Mouse (Mus musculus): ENCODE data around the gene Colq. TPM values are rescaled to one million over a fixed set of nuclear protein-coding genes. Genes with fewer than 3 reads are reported as not detected.

The Colq gene
- polyA plus RNA-seq, 1 experiment, result not detected

DNA sequence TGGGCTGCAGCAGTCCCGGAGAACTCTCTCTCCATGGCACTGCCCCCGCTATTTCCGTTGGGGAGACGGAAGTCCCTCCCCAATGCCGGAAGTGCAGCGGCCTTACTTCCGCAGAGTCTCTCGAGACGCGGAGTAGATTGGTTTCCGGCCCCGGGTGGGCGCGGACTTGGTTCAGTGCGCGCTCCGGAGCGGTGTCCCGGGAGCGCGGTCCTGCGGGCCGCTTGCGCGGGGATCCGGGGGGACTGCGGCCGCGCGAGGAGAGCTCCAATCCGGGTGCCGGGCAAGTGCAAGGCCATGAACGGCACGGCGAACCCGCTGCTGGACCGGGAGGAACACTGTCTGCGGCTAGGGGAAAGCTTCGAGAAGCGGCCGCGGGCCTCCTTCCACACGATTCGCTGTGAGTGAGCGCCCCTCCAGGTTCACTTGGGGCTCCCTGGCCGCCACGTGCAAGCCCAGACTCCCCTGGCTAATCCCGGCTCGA lies 96.1 kb downstream of the Colq start, which contains the start of gene Mettl6:
Gene Mettl6, minus strand, starts transcription at position 66 of the 481 bp plus-strand sequence.
- peak within 1 kb of the TSS; percentile 40; the same call in 1 of the 2 replicates for H3K27ac ChIP-seq (ENCODE audit: insufficient read depth, low read length)
- peaks cover 2% of the 10 kb centered on the region for H3K4me1 ChIP-seq (ENCODE audit: control insufficient read depth, insufficient read depth, low read length)
- no peaks in the 10 kb centered on the region for H3K9me3 ChIP-seq (replicated peaks; ENCODE audit: control insufficient read depth, insufficient read depth, low read length, poor library complexity, severe bottlenecking)
- TF ChIP-seq POLR2A (IDR thresholded peaks at IDR 0.05; ENCODE audit: insufficient read depth, low read length) (peak; percentile 50), EP300 (IDR thresholded peaks at IDR 0.05; ENCODE audit: insufficient read depth, low read depth, low read length) (no peak)
- no peaks in the 10 kb centered on the region for H3K27me3 ChIP-seq (ENCODE audit: control insufficient read depth, insufficient read depth, low read length, poor library complexity, severe bottlenecking)
- H3K36me3 ChIP-seq (ENCODE audit: control insufficient read depth, insufficient read depth, low read length, poor library complexity, severe bottlenecking), result peaks cover 17% of the 10 kb centered on the region
- H3K4me3 ChIP-seq (ENCODE audit: low read depth, low read length), result peak within 1 kb of the TSS; percentile 99
- H3K9ac ChIP-seq (ENCODE audit: low read depth, poor library complexity, severe bottlenecking), result peak within 1 kb of the TSS; percentile 82

DNA sequence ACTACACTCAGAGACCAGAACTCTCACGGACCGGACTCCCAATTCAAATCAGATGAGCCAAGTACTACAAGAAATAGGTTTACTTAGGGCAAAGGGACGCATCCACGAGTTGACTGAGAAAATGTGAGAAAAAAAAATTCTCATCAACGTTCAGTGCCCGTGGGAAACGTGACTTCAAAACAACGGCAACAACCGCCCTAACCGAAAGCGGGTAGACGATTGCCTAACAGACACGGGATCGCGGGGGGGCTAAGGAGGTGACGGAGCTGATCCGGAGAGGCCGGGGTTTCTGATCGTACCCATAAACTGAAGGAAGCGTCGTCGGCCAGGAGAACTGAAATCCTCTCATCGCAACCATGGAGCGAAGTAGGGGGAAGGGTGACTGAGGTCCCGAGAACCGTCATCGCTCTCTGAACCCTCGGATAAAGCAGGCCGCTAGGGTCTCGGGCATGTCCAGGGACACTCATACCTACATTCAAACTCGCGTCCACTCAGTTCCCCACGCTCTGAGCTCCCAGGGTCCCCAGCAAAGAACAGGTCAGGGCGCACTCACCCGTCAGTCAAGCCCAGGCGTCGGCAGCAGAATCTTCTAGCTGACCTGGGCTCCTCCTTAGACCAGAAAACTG lies 96.7 kb downstream of the Colq start, which contains the start of gene Eaf1:
Gene Eaf1, plus strand, starts transcription at position 51 of the 626 bp plus-strand sequence.
- Histone ChIP-seq H3K27me3 (ENCODE audit: control insufficient read depth, insufficient read depth, low read length, poor library complexity, severe bottlenecking) (no peaks in the 10 kb centered on the region), H3K4me3 (ENCODE audit: low read depth, low read length) (peak within 1 kb of the TSS; percentile 99), H3K27ac (ENCODE audit: insufficient read depth, low read length) (peak within 1 kb of the TSS; percentile 40; the same call in 1 of the 2 replicates), H3K9me3 (replicated peaks; ENCODE audit: control insufficient read depth, insufficient read depth, low read length, poor library complexity, severe bottlenecking) (no peaks in the 10 kb centered on the region), H3K36me3 (ENCODE audit: control insufficient read depth, insufficient read depth, low read length, poor library complexity, severe bottlenecking) (peaks cover 20% of the 10 kb centered on the region), H3K4me1 (ENCODE audit: control insufficient read depth, insufficient read depth, low read length) (peaks cover 1% of the 10 kb centered on the region), H3K9ac (ENCODE audit: low read depth, poor library complexity, severe bottlenecking) (peak within 1 kb of the TSS; percentile 82)
- TF ChIP-seq POLR2A (IDR thresholded peaks at IDR 0.05; ENCODE audit: insufficient read depth, low read length), result no peak
- TF ChIP-seq EP300 (IDR thresholded peaks at IDR 0.05; ENCODE audit: insufficient read depth, low read depth, low read length), result no peak

DNA sequence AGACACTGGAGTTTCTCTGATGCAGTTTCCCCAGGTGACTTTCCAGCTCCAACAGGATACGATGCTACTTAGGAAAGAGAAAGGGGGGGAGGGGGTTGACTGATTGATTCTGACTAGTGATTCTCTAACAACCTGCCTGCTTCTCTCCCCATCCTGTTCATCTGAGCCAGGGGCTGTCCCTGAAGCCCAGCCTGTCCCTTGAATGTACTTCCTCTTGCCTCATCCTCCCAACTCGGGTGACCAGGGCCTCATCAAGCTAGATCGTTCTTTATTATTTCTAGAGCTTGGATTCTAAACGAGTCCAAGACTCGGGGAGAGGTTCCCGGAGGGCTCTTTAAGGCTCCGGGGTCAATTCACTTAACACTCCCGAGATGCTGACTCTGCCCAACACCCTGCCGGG lies 97.2 kb downstream of the Colq start:
- no peaks in the 10 kb centered on the region for H3K9me3 ChIP-seq (replicated peaks; ENCODE audit: control insufficient read depth, insufficient read depth, low read length, poor library complexity, severe bottlenecking)
- H3K27ac ChIP-seq (ENCODE audit: insufficient read depth, low read length), result no peak overlapping the region
- no peaks in the 10 kb centered on the region for H3K4me1 ChIP-seq (ENCODE audit: control insufficient read depth, insufficient read depth, low read length)
- H3K4me3 ChIP-seq (ENCODE audit: low read depth, low read length), result peak overlapping the region; percentile 99
- peak overlapping the region; percentile 82 for H3K9ac ChIP-seq (ENCODE audit: low read depth, poor library complexity, severe bottlenecking)
- TF ChIP-seq CTCF (IDR thresholded peaks at IDR 0.05; ENCODE audit: low read depth, low read length) (no peak), POLR2A (IDR thresholded peaks at IDR 0.05; ENCODE audit: insufficient read depth, low read length) (no peak), EP300 (IDR thresholded peaks at IDR 0.05; ENCODE audit: insufficient read depth, low read depth, low read length) (no peak)
- no peaks in the 10 kb centered on the region for H3K27me3 ChIP-seq (ENCODE audit: control insufficient read depth, insufficient read depth, low read length, poor library complexity, severe bottlenecking)
- H3K36me3 ChIP-seq (ENCODE audit: control insufficient read depth, insufficient read depth, low read length, poor library complexity, severe bottlenecking), result peaks cover 21% of the 10 kb centered on the region

DNA sequence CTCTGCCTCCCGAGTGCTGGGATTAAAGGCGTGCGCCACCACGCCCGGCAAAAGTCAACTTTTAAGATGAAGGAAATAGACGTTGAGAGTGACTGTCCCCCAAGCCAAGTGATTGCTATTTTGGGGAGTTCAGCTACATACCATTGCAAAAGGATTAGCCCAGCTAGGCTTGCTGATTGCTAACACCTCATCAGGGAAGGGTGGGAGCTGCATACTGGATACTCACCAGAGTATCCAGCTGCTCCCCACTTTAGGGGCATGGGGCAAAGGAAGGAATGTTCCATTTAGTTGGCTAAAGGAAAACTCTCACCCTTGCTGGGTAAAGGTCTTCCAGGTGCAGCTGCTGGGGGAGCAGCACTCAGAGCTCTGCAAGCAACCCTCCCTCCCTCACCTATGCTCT lies 103.1 kb downstream of the Colq start:
- Histone ChIP-seq H3K4me1 (ENCODE audit: control insufficient read depth, insufficient read depth, low read length) (no peaks in the 10 kb centered on the region), H3K36me3 (ENCODE audit: control insufficient read depth, insufficient read depth, low read length, poor library complexity, severe bottlenecking) (peaks cover 58% of the 10 kb centered on the region), H3K9me3 (replicated peaks; ENCODE audit: control insufficient read depth, insufficient read depth, low read length, poor library complexity, severe bottlenecking) (no peaks in the 10 kb centered on the region), H3K9ac (ENCODE audit: low read depth, poor library complexity, severe bottlenecking) (no peak overlapping the region), H3K27me3 (ENCODE audit: control insufficient read depth, insufficient read depth, low read length, poor library complexity, severe bottlenecking) (no peaks in the 10 kb centered on the region), H3K27ac (ENCODE audit: insufficient read depth, low read length) (no peak overlapping the region), H3K4me3 (ENCODE audit: low read depth, low read length) (no peak overlapping the region)
- TF ChIP-seq EP300 (IDR thresholded peaks at IDR 0.05; ENCODE audit: insufficient read depth, low read depth, low read length), result no peak
- no peak for TF ChIP-seq POLR2A (IDR thresholded peaks at IDR 0.05; ENCODE audit: insufficient read depth, low read length)
- TF ChIP-seq CTCF (IDR thresholded peaks at IDR 0.05; ENCODE audit: low read depth, low read length), result no peak

DNA sequence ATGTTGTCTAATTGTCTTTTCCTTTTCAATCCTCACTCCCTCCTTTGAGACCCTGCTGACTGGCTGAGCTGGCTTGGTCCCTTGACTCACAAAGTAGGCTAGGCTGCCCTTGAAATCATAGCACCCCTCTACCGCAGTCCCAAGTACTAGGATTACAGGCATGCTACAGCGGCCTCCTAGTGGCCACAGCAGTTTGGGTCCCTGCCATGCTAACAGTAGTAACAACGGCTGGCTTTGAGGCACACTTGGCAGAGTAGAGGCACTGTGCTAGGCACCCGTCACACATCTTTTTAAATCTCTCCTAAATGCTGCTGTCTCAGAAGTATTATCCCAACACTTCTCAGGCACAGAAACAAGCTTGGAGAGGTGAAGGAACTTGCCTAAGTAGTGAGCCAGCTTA lies 104.7 kb downstream of the Colq start:
- Histone ChIP-seq H3K27ac (ENCODE audit: insufficient read depth, low read length) (no peak overlapping the region), H3K9me3 (replicated peaks; ENCODE audit: control insufficient read depth, insufficient read depth, low read length, poor library complexity, severe bottlenecking) (no peaks in the 10 kb centered on the region), H3K27me3 (ENCODE audit: control insufficient read depth, insufficient read depth, low read length, poor library complexity, severe bottlenecking) (no peaks in the 10 kb centered on the region), H3K4me3 (ENCODE audit: low read depth, low read length) (no peak overlapping the region), H3K9ac (ENCODE audit: low read depth, poor library complexity, severe bottlenecking) (no peak overlapping the region), H3K36me3 (ENCODE audit: control insufficient read depth, insufficient read depth, low read length, poor library complexity, severe bottlenecking) (peaks cover 60% of the 10 kb centered on the region), H3K4me1 (ENCODE audit: control insufficient read depth, insufficient read depth, low read length) (no peaks in the 10 kb centered on the region)
- TF ChIP-seq EP300 (IDR thresholded peaks at IDR 0.05; ENCODE audit: insufficient read depth, low read depth, low read length) (no peak), POLR2A (IDR thresholded peaks at IDR 0.05; ENCODE audit: insufficient read depth, low read length) (no peak), CTCF (IDR thresholded peaks at IDR 0.05; ENCODE audit: low read depth, low read length) (no peak)

DNA sequence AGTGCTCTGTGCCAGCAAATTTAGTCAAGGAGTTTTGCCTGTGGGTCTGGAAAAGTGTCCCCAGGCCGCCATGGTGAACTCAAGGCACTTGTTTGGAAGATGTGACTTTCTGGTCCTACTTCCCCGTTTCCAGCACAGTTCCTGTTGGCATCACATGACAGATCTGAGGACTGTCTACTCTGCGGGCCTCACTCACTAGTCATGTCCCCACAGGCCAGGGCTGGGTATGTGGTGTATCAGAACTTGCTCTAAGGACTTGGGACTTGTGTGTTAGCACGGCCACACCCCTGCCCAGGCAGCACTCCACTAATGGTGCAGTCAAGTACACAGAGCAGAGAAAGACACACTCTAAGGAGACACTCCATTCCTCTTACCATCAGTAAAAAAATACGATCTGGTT lies 108.7 kb downstream of the Colq start:
- no peak overlapping the region for H3K4me3 ChIP-seq (ENCODE audit: low read depth, low read length)
- H3K4me1 ChIP-seq (ENCODE audit: control insufficient read depth, insufficient read depth, low read length), result no peaks in the 10 kb centered on the region
- no peak for TF ChIP-seq POLR2A (IDR thresholded peaks at IDR 0.05; ENCODE audit: insufficient read depth, low read length)
- TF ChIP-seq CTCF (IDR thresholded peaks at IDR 0.05; ENCODE audit: low read depth, low read length), result no peak
- TF ChIP-seq EP300 (IDR thresholded peaks at IDR 0.05; ENCODE audit: insufficient read depth, low read depth, low read length), result no peak
- H3K27ac ChIP-seq (ENCODE audit: insufficient read depth, low read length), result no peak overlapping the region
- H3K36me3 ChIP-seq (ENCODE audit: control insufficient read depth, insufficient read depth, low read length, poor library complexity, severe bottlenecking), result peaks cover 65% of the 10 kb centered on the region
- no peaks in the 10 kb centered on the region for H3K9me3 ChIP-seq (replicated peaks; ENCODE audit: control insufficient read depth, insufficient read depth, low read length, poor library complexity, severe bottlenecking)
- no peak overlapping the region for H3K9ac ChIP-seq (ENCODE audit: low read depth, poor library complexity, severe bottlenecking)
- no peaks in the 10 kb centered on the region for H3K27me3 ChIP-seq (ENCODE audit: control insufficient read depth, insufficient read depth, low read length, poor library complexity, severe bottlenecking)

All from ES-Bruce4 (cell line).